In the genomic region with DNA sequence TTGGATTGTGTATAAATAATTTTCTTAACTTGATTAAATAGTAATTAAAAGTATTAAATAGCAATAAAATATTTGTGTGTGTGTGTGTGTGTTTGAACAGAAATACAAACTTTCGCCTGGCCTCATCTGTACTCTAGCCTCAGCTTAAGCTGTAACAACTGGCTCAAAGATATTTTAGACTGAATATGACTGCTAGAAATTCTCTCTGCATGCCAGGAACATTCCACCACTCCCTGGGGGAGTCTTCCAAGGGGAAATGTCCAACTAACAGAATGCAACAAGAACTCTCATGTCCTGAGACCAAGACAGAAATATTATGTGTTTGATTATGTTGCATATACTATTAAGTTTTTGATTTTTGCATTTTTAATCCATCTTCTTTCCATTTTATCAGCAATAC, we compare ENCODE assay signal across 11 mouse cellular contexts.
A peak's percentile ranks its signal among the peaks of the same experiment; 100 is the strongest.
DNase-seq lines count a peak whose midpoint lies in the region; ATAC-seq and TF ChIP-seq lines count a peak whose summit lies in the region.
"Had no signal": no experiment of that assay in that cellular context is flagged by ENCODE, and none has a peak within 500 bp of the region (broad histone marks: within the 10 kb centered on the region; RNA-seq: fewer than 3 reads in every experiment).

No protein-coding gene starts in this region.

- no peak overlapping the region for H3K9ac ChIP-seq in kidney, embryonic 15.5 days
- no peak overlapping the region for H3K9ac ChIP-seq in embryonic facial prominence, embryonic 14.5 days (ENCODE audit: low read depth, low read length)
- H3K9ac ChIP-seq in midbrain, embryonic 16.5 days (ENCODE audit: low read depth, low read length), result no peak overlapping the region
- H3K9ac ChIP-seq: midbrain, embryonic 12.5 days had no signal

- no peak overlapping the region for H3K4me3 ChIP-seq in kidney, adult 2 months (ENCODE audit: insufficient read depth, low read depth, low read length)
- H3K4me3 ChIP-seq in kidney, embryonic 15.5 days (replicated peaks), result no peak overlapping the region
- H3K4me3 ChIP-seq in embryonic facial prominence, embryonic 14.5 days (ENCODE audit: low read depth, low read length), result no peak overlapping the region
- H3K4me3 ChIP-seq in midbrain, embryonic 16.5 days (ENCODE audit: low read depth, low read length), result no peak overlapping the region
- H3K4me3 ChIP-seq: midbrain, embryonic 12.5 days had no signal

- WGBS in kidney, adult 2 months, result 79% methylated on average over 1 of the region's 1 CpGs
- 79% methylated on average over 1 of the region's 1 CpGs for WGBS in kidney, embryonic 15.5 days
- 51% methylated on average over 1 of the region's 1 CpGs for WGBS in embryonic facial prominence, embryonic 14.5 days
- 97% methylated on average over 1 of the region's 1 CpGs for WGBS in midbrain, embryonic 16.5 days

- H3K9me3 ChIP-seq in kidney, embryonic 15.5 days (replicated peaks), result no peaks in the 10 kb centered on the region
- H3K9me3 ChIP-seq in embryonic facial prominence, embryonic 14.5 days (ENCODE audit: control insufficient read depth, low read length), result no peaks in the 10 kb centered on the region
- no peaks in the 10 kb centered on the region for H3K9me3 ChIP-seq in midbrain, embryonic 16.5 days (replicated peaks; ENCODE audit: control insufficient read depth, low read length, poor library complexity, severe bottlenecking)
- H3K9me3 ChIP-seq: midbrain, embryonic 12.5 days had no signal

- H3K4me1 ChIP-seq in kidney, adult 2 months (ENCODE audit: control insufficient read depth, insufficient read depth, low read length), result no peaks in the 10 kb centered on the region
- no peaks in the 10 kb centered on the region for H3K4me1 ChIP-seq in kidney, embryonic 15.5 days
- peaks cover 7% of the 10 kb centered on the region; the same call in 1 of the 2 replicates for H3K4me1 ChIP-seq in embryonic facial prominence, embryonic 14.5 days (ENCODE audit: control insufficient read depth, insufficient read depth, low read length)
- no peaks in the 10 kb centered on the region for H3K4me1 ChIP-seq in midbrain, embryonic 16.5 days (ENCODE audit: control insufficient read depth, insufficient read depth, low read length)
- H3K4me1 ChIP-seq: midbrain, embryonic 12.5 days had no signal

- no peaks in the 10 kb centered on the region for H3K27me3 ChIP-seq in kidney, adult 2 months (replicated peaks; ENCODE audit: control insufficient read depth, insufficient read depth, low read length)
- H3K27me3 ChIP-seq in kidney, embryonic 15.5 days, result no peaks in the 10 kb centered on the region
- H3K27me3 ChIP-seq in embryonic facial prominence, embryonic 14.5 days (replicated peaks; ENCODE audit: control insufficient read depth, insufficient read depth, low read length), result no peaks in the 10 kb centered on the region
- H3K27me3 ChIP-seq in midbrain, embryonic 16.5 days (ENCODE audit: control insufficient read depth, insufficient read depth, low read depth, low read length), result no peaks in the 10 kb centered on the region
- H3K27me3 ChIP-seq: midbrain, embryonic 12.5 days had no signal

- no peak overlapping the region for H3K4me2 ChIP-seq in kidney, embryonic 15.5 days
- H3K4me2 ChIP-seq in embryonic facial prominence, embryonic 14.5 days (ENCODE audit: low read depth, low read length), result no peak overlapping the region
- H3K4me2 ChIP-seq in midbrain, embryonic 16.5 days (ENCODE audit: low read length), result no peak overlapping the region
- H3K4me2 ChIP-seq: midbrain, embryonic 12.5 days had no signal

- TF ChIP-seq POLR2A in kidney, adult 2 months (IDR thresholded peaks at IDR 0.05; ENCODE audit: low read depth, low read length), result no peak

- no peak for ATAC-seq in kidney, embryonic 15.5 days (replicated peaks; ENCODE audit: low FRiP score)
- 0 out of 2 replicates have a peak, but pooled peaks have one; percentile 55 for ATAC-seq in embryonic facial prominence, embryonic 14.5 days (ENCODE audit: low read depth)
- ATAC-seq in megakaryocyte-erythroid progenitor cell, adult 5-6 weeks (replicated peaks; ENCODE audit: low FRiP score, low TSS enrichment, poor library complexity, severe bottlenecking), result no peak
- ATAC-seq in midbrain, embryonic 16.5 days, result no peak
- ATAC-seq: hindbrain, postnatal 0 days had no signal

- H3K36me3 ChIP-seq in kidney, adult 2 months (ENCODE audit: control insufficient read depth, insufficient read depth, low read length), result no peaks in the 10 kb centered on the region
- H3K36me3 ChIP-seq in kidney, embryonic 15.5 days, result no peaks in the 10 kb centered on the region
- H3K36me3 ChIP-seq in embryonic facial prominence, embryonic 14.5 days (ENCODE audit: control insufficient read depth, insufficient read depth, low read length), result no peaks in the 10 kb centered on the region
- H3K36me3 ChIP-seq in midbrain, embryonic 16.5 days (ENCODE audit: control insufficient read depth, insufficient read depth, low read length), result no peaks in the 10 kb centered on the region
- H3K36me3 ChIP-seq: midbrain, embryonic 12.5 days had no signal

- TF ChIP-seq CTCF in kidney, adult 2 months (conservative IDR thresholded peaks at IDR 0.05; ENCODE audit: insufficient read depth, insufficient read length, low read depth, low read length), result no peak

- H3K27ac ChIP-seq in kidney, adult 2 months (ENCODE audit: insufficient read depth, low read depth, low read length), result no peak overlapping the region
- no peak overlapping the region for H3K27ac ChIP-seq in kidney, embryonic 15.5 days
- H3K27ac ChIP-seq in embryonic facial prominence, embryonic 14.5 days (replicated peaks; ENCODE audit: low read depth, low read length), result no peak overlapping the region
- no peak overlapping the region for H3K27ac ChIP-seq in midbrain, embryonic 16.5 days (ENCODE audit: low read length)
- H3K27ac ChIP-seq: hindbrain, postnatal 0 days; midbrain, embryonic 12.5 days had no signal

- peak; percentile 6 for DNase-seq in kidney, adult 2 months
- DNase-seq in embryonic facial prominence, embryonic 14.5 days (ENCODE audit: low spot score), result peak; percentile 68
- DNase-seq in gastrocnemius, postnatal 10 days, result peak; percentile 24
- DNase-seq in kidney, postnatal 4 days, result peak; percentile 11 to 12
- DNase-seq: cerebellum, postnatal 14 days; thymus, postnatal 25 days had no signal

Comparison
In these comparisons a context has a peak if more than half of its experiments do, and no peak if none do; other contexts are left out.
1. DNase-seq: peak in every context shown above with its lines; median percentile 68 in embryonic facial prominence, embryonic 14.5 days; 24 in gastrocnemius, postnatal 10 days; 12 in kidney, postnatal 4 days; 6 in kidney, adult 2 months.